Mouse (Mus musculus) C2C12 (cell line): ENCODE results near the gene Olfr215. TPM values are rescaled to one million over a fixed set of nuclear protein-coding genes. Genes with fewer than 3 reads are reported as not detected.
"Not testable (repeated sequence)": the region's sequence is repeated elsewhere in the genome, so short reads cannot be mapped to it uniquely, and the experiment has no call there.

ENCODE experiments used
- H3K27me3 ChIP-seq: one replicate; pipeline ENCODE4 v1.6.1; 2011; ENCODE audit not compliant: control insufficient read depth, insufficient read depth, insufficient read length
- H3K36me3 ChIP-seq: one replicate; pipeline ENCODE4 v1.6.1; 2011; ENCODE audit not compliant: control insufficient read depth, insufficient read depth
- H3K4me3 ChIP-seq: one replicate; pipeline ENCODE4 v1.5.1; 2011; ENCODE audit warnings: mild to moderate bottlenecking, control low read depth; ENCODE audit not compliant: poor library complexity, insufficient read depth, severe bottlenecking
- H3K79me2 ChIP-seq: one replicate; pipeline ENCODE4 v1.6.1; 2011; ENCODE audit not compliant: control insufficient read depth, insufficient read depth
- H3K79me3 ChIP-seq: one replicate; pipeline ENCODE4 v1.6.1; 2011; ENCODE audit warnings: low read depth, control low read depth
- H3ac ChIP-seq: one replicate; pipeline ENCODE3; 2011; ENCODE audit warnings: low read depth; ENCODE audit not compliant: control insufficient read depth, insufficient read length
- CEBPB ChIP-seq: IDR thresholded peaks from one replicate; pipeline ENCODE4 v1.6.1; 2011; ENCODE audit warnings: low read depth, mild to moderate bottlenecking, control low read depth, moderate library complexity
- CTCF ChIP-seq: IDR thresholded peaks from one replicate; pipeline ENCODE4 v1.5.1; 2011; ENCODE audit not compliant: control insufficient read depth, insufficient read depth, insufficient read length
- FOSL1 ChIP-seq: IDR thresholded peaks from one replicate; pipeline ENCODE4 v1.8.0; 2011; ENCODE audit warnings: mild to moderate bottlenecking, low read length; ENCODE audit not compliant: poor library complexity, insufficient read depth, severe bottlenecking
- MAX ChIP-seq: IDR thresholded peaks from one replicate; pipeline ENCODE4 v1.6.1; 2011; ENCODE audit warnings: mild to moderate bottlenecking, control low read depth
- MYOD1 ChIP-seq: IDR thresholded peaks from one replicate; pipeline ENCODE4 v1.6.1; 2011; ENCODE audit warnings: low read depth; ENCODE audit not compliant: control insufficient read depth, insufficient read length
- MYOG ChIP-seq: IDR thresholded peaks from one replicate; pipeline ENCODE4 v1.6.1; 2011; ENCODE audit not compliant: control insufficient read depth, insufficient read length; ENCODE audit errors: extremely low read depth
- USF1 ChIP-seq: IDR thresholded peaks from one replicate; pipeline ENCODE4 v1.6.1; 2011; ENCODE audit warnings: low read depth, mild to moderate bottlenecking, control low read depth, moderate library complexity
- polyA plus RNA-seq: library from polyadenylated mRNA; unstranded; fragments of >200 nt; fragmentation: generic; extraction: Trizol; gene quantifications from one replicate; pipeline ENCODE4 v1.2.1, GENCODE M21; 2012; ENCODE audit warnings: missing spikeins

Olfr215 gene
- polyA plus RNA-seq, 1 experiment = 0.01 TPM

- Histone ChIP-seq H3K27me3 (peaks cover 9% of the 10 kb centered on the region), H3K4me3 (no peak overlapping the region), H3K79me2 (no peaks in the 10 kb centered on the region), H3K36me3 (no peaks in the 10 kb centered on the region), H3K79me3 (no peaks in the 10 kb centered on the region), H3ac (no peak overlapping the region)
- no peak for TF ChIP-seq USF1
- no peak for TF ChIP-seq MAX
- TF ChIP-seq FOSL1 = no peak
- TF ChIP-seq CTCF = no peak
- TF ChIP-seq CEBPB = no peak
- no peak for TF ChIP-seq MYOG
- no peak for TF ChIP-seq MYOD1
Measured at GRCm38 (mm10) chr6:116554952-116555351, 29.0 kb downstream of the Olfr215 start.

- Histone ChIP-seq H3K79me2 (no peaks in the 10 kb centered on the region), H3ac (no peak within 1 kb of the TSS), H3K79me3 (no peaks in the 10 kb centered on the region), H3K36me3 (no peaks in the 10 kb centered on the region), H3K27me3 (peaks cover 9% of the 10 kb centered on the region), H3K4me3 (no peak within 1 kb of the TSS)
- TF ChIP-seq MYOG (no peak), FOSL1 (no peak), MAX (no peak)
Measured at GRCm38 (mm10) chr6:116553935-116554334, 30.1 kb downstream of the Olfr215 start, which contains the start of gene Olfr214. Olfr214 (plus strand) TSS chr6:116554235.

- H3K36me3 ChIP-seq, H3K79me3 ChIP-seq, H3K79me2 ChIP-seq, H3ac ChIP-seq, H3K4me3 ChIP-seq, H3K27me3 ChIP-seq: not testable (repeated sequence)
Measured at GRCm38 (mm10) chr6:116550841-116551240, 33.2 kb downstream of the Olfr215 start, which contains the start of gene Gm5580. Gm5580 (plus strand) TSS chr6:116551141.

GRCm38 (mm10) chr6:116542500-116542899 lies 41.5 kb downstream of the Olfr215 start:
- no peak for TF ChIP-seq CTCF
- TF ChIP-seq FOSL1 = no peak
- Histone ChIP-seq H3ac (no peak overlapping the region), H3K27me3 (no peaks in the 10 kb centered on the region), H3K4me3 (no peak overlapping the region), H3K79me3 (no peaks in the 10 kb centered on the region), H3K36me3 (no peaks in the 10 kb centered on the region), H3K79me2 (no peaks in the 10 kb centered on the region)

- no peaks in the 10 kb centered on the region for H3K36me3 ChIP-seq
- no peak for TF ChIP-seq MAX
Measured at GRCm38 (mm10) chr6:116538156-116538555, 45.8 kb downstream of the Olfr215 start, which contains the start of gene Olfr213. Olfr213 (plus strand) TSS chr6:116538456.

More at GRCm38 (mm10) chr6:116538156-116538555, 45.8 kb downstream of the Olfr215 start, which contains the start of gene Olfr213:
- Histone ChIP-seq H3K27me3 (no peaks in the 10 kb centered on the region), H3K79me2 (no peaks in the 10 kb centered on the region), H3ac (no peak within 1 kb of the TSS), H3K4me3 (no peak within 1 kb of the TSS), H3K79me3 (no peaks in the 10 kb centered on the region)

Other genes with a start within 250 kb of the Olfr215 start
- 21.2 TPM for gene March8, start 246.2 kb downstream of the Olfr215 start, polyA plus RNA-seq
- 7.1 TPM for gene Alox5, start 123.0 kb downstream of the Olfr215 start, polyA plus RNA-seq
- gene Olfr211, start 95.1 kb downstream of the Olfr215 start, polyA plus RNA-seq = not detected
- gene Olfr212, start 77.7 kb downstream of the Olfr215 start, polyA plus RNA-seq = 0.01 TPM
- gene Olfr213, start 45.7 kb downstream of the Olfr215 start, polyA plus RNA-seq = not detected
- 0.25 TPM for gene Gm5580, start 33.1 kb downstream of the Olfr215 start, polyA plus RNA-seq
- gene Olfr214, start 30.0 kb downstream of the Olfr215 start, polyA plus RNA-seq = not detected
- 7.5 TPM for gene Zfp422, start 44.8 kb upstream of the Olfr215 start, polyA plus RNA-seq
- 0.46 TPM for gene Depp1, start 66.4 kb upstream of the Olfr215 start, polyA plus RNA-seq
- 0.21 TPM for gene Rassf4, start 89.8 kb upstream of the Olfr215 start, polyA plus RNA-seq
- 0.06 TPM for gene Tmem72, start 132.7 kb upstream of the Olfr215 start, polyA plus RNA-seq